Mouse (Mus musculus) gastrocnemius, postnatal 14 days (tissue): Measurements from ENCODE around the gene Olfr1320. TPM values are rescaled to one million over a fixed set of nuclear protein-coding genes. Genes with fewer than 3 reads are reported as not detected.
"Not testable (repeated sequence)": the region's sequence is repeated elsewhere in the genome, so short reads cannot be mapped to it uniquely, and the experiment has no call there.

Source experiments
- DNase-seq: peaks from one replicate; pipeline ENCODE4 v3.0.0; 2021; ENCODE audit warnings: mixed read lengths
- intact Hi-C: fragments of 180-260 bp; cut with DNase I; formaldehyde crosslinking; loops from one replicate; pipeline ENCODE4 v1.15.1; 2025; ENCODE audit warnings: low total_unique reads
- long read RNA-seq, 2 experiments: library from polyadenylated mRNA; stranded (forward); transcript quantifications; one replicate each; pipeline ENCODE4 v2.0.0; 2021
- total RNA-seq, 2 experiments: library from RNA; stranded (reverse); gene quantifications; 2 replicates each; pipeline ENCODE4 v1.2.3; 2021

The Olfr1320 gene
- not detected for total RNA-seq
- long read RNA-seq, experiment 1, result 0 reads
- long read RNA-seq, experiment 2, result 0 reads

DNA sequence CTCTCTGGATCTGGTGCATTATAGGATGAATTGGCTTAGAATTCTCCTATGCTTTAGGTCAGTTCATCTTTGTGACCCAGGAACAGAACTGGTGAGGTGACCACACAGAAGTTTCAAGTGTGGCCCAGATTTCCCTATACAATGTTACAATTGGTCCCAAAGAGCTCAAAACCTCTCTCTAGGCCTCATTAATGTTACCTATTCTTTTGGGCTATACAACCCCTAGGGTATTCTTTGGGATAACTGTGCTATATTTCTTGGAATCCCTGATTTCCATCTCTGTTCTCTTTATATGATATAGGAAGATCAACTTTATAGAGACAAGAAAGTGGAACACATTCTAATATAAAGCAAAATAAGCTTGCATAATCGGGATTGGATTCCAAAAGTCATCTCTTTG, at the start of gene Olfr1320:
TSS of gene Olfr1320 (plus strand) at position 301 of the 400 bp plus-strand sequence.
- no peak for DNase-seq
- intact Hi-C loops, result no loop called here

DNA sequence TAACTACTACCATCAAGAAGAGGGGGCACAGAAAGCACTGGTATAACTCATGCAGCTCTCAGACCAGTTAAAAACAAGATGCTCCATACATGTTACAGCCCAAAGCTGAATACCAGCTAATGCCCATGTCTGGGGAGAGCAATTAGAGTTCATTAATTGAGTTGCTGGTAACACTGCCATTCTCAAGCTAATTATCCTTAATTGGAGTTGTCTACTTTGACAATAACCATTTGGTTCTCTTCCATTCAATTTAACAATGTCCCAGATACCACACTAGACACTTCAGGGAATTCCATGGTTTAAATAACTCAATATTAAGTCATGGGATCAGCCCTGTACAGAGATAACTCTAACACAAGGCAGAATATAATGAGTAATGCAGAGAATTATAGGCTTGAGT, 44.6 kb upstream of the Olfr1320 start:
- DNase-seq, result no peak
- intact Hi-C loops, result no loop called here

DNA sequence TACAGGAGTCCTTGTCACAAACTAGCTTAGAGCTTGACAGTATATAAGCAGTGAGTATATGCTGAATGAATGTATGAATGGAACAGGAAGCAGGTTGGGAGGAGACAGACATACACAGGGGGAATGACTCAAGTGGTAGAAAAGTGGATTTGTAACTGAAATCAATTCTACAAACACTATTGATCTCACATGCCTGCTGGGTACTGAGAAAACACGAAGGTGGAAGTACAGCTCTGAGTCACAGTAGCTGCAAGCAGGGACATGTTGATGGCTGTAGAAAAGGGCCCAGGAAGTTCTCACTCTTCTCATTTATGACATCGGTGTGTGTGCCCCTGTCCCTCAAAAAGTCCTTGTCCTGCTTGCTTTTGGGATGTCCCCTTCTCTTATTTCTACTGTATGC, 40.9 kb upstream of the Olfr1320 start:
- DNase-seq, result no peak

DNA sequence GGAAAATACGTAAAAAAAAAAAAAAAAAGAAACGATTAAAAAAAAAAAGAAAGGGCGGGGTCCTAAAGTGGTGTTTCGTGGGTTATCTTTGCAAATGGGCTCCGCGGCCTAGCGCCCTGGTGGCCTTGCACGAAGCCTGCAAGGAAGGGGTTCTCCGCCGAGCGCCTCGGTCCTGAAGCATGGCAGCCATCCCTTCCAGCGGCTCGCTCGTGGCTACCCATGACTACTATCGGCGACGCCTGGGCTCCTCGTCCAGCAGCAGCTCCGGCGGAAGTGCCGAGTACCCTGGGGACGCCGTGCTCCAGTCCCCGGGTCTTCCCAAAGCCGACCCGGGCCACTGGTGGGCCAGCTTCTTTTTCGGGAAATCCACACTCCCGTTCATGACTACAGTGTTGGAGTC, 11.4 kb upstream of the Olfr1320 start:
- intact Hi-C loops, result not testable (repeated sequence)
- peak; percentile 5 for DNase-seq

More for the DNA sequence above, 40.9 kb upstream of the Olfr1320 start:
- intact Hi-C loops, result no loop called here

Other genes with a start within 250 kb of the Olfr1320 start
- 1 to 10 TPM; 9.4 to 9.9 TPM for gene Arhgap36, start 208.4 kb upstream of the Olfr1320 start, total RNA-seq
- not detected for gene Olfr1321, start 62.7 kb downstream of the Olfr1320 start, total RNA-seq
- 10 to 100 TPM; 12.0 to 12.3 TPM for gene Igsf1, start 125.4 kb downstream of the Olfr1320 start, total RNA-seq
- not detected for gene Olfr1322, start 219.2 kb downstream of the Olfr1320 start, total RNA-seq